In genomic region chr5:90338177-90339091, GRCm38 (mm10) we compare ENCODE assay signal across 11 mouse cellular contexts. TPM values are rescaled to one million over a fixed set of nuclear protein-coding genes. Genes with fewer than 3 reads are reported as not detected.
A peak's percentile ranks its signal among the peaks of the same experiment; 100 is the strongest.
DNase-seq lines count a peak whose midpoint lies in the region; ATAC-seq and TF ChIP-seq lines count a peak whose summit lies in the region.
"Had no signal": no experiment of that assay in that cellular context is flagged by ENCODE, and none has a peak within 500 bp of the region (broad histone marks: within the 10 kb centered on the region; RNA-seq: fewer than 3 reads in every experiment).

No protein-coding gene starts in this region.

- H3K4me2 ChIP-seq in heart, embryonic 13.5 days = peak overlapping the region; percentile 30; the same call in 1 of the 2 replicates
- H3K4me2 ChIP-seq in intestine, embryonic 16.5 days (ENCODE audit: low read depth, low read length) = no peak overlapping the region
- H3K4me2 ChIP-seq in midbrain, postnatal 0 days (ENCODE audit: low read depth, low read length, poor library complexity, severe bottlenecking) = peak overlapping the region; percentile 52

- H3K9me3 ChIP-seq in heart, embryonic 13.5 days = no peaks in the 10 kb centered on the region
- no peaks in the 10 kb centered on the region for H3K9me3 ChIP-seq in embryonic facial prominence, embryonic 10.5 days
- H3K9me3 ChIP-seq in intestine, embryonic 16.5 days (ENCODE audit: control insufficient read depth, low read length) = no peaks in the 10 kb centered on the region
- no peaks in the 10 kb centered on the region for H3K9me3 ChIP-seq in midbrain, postnatal 0 days (ENCODE audit: low read length)
- H3K9me3 ChIP-seq: embryonic facial prominence, embryonic 13.5 days; heart, embryonic 12.5 days had no signal

- H3K36me3 ChIP-seq in heart, embryonic 13.5 days = no peaks in the 10 kb centered on the region
- H3K36me3 ChIP-seq in embryonic facial prominence, embryonic 10.5 days (replicated peaks) = no peaks in the 10 kb centered on the region
- H3K36me3 ChIP-seq in intestine, embryonic 16.5 days (ENCODE audit: control insufficient read depth, insufficient read depth, low read length) = no peaks in the 10 kb centered on the region
- no peaks in the 10 kb centered on the region for H3K36me3 ChIP-seq in midbrain, postnatal 0 days (ENCODE audit: insufficient read depth, low read length)
- H3K36me3 ChIP-seq: embryonic facial prominence, embryonic 13.5 days; heart, embryonic 12.5 days had no signal

- H3K27ac ChIP-seq in heart, embryonic 13.5 days (replicated peaks) = no peak overlapping the region; the same call in 1 of the 2 replicates
- no peak overlapping the region for H3K27ac ChIP-seq in embryonic facial prominence, embryonic 10.5 days (replicated peaks)
- no peak overlapping the region for H3K27ac ChIP-seq in intestine, embryonic 16.5 days (ENCODE audit: low read length)
- H3K27ac ChIP-seq in midbrain, postnatal 0 days (ENCODE audit: low read depth, low read length) = peak overlapping the region; percentile 26; the same call in 1 of the 2 replicates

- H3K4me3 ChIP-seq in heart, embryonic 13.5 days = no peak overlapping the region
- peak overlapping the region; percentile 2; the same call in 1 of the 2 replicates for H3K4me3 ChIP-seq in embryonic facial prominence, embryonic 10.5 days
- no peak overlapping the region for H3K4me3 ChIP-seq in intestine, embryonic 16.5 days (ENCODE audit: low read length)
- H3K4me3 ChIP-seq in midbrain, postnatal 0 days (ENCODE audit: low read depth, low read length) = peak overlapping the region; percentile 52

- no peak for ATAC-seq in heart, embryonic 13.5 days (ENCODE audit: extremely low read depth, insufficient number of reproducible peaks, low FRiP score, low TSS enrichment)
- ATAC-seq in intestine, embryonic 16.5 days = peak; percentile 41
- peak; percentile 32; the same call in 1 of the 2 replicates for ATAC-seq in midbrain, postnatal 0 days (ENCODE audit: low FRiP score)

- no peak overlapping the region for H3K9ac ChIP-seq in heart, embryonic 13.5 days
- H3K9ac ChIP-seq in intestine, embryonic 16.5 days (ENCODE audit: low read depth, low read length) = no peak overlapping the region
- H3K9ac ChIP-seq in midbrain, postnatal 0 days (replicated peaks; ENCODE audit: low read length, poor library complexity, severe bottlenecking) = peak overlapping the region; percentile 44; the same call in 1 of the 2 replicates
- H3K9ac ChIP-seq: embryonic facial prominence, embryonic 13.5 days; heart, embryonic 12.5 days had no signal

- 82% methylated on average over 7 of the region's 7 CpGs for WGBS in heart, embryonic 13.5 days
- 74% methylated on average over 7 of the region's 7 CpGs for WGBS in embryonic facial prominence, embryonic 10.5 days
- WGBS in intestine, embryonic 16.5 days = 76% methylated on average over 7 of the region's 7 CpGs
- WGBS in midbrain, postnatal 0 days = 28% methylated on average over 7 of the region's 7 CpGs

- TF ChIP-seq CTCF in midbrain, postnatal 0 days (IDR thresholded peaks at IDR 0.05) = no peak

- intact Hi-C loops in heart, postnatal 10 days (cut with DNase I) = no loop called here

- H3K27me3 ChIP-seq in heart, embryonic 13.5 days (replicated peaks) = no peaks in the 10 kb centered on the region
- no peaks in the 10 kb centered on the region for H3K27me3 ChIP-seq in embryonic facial prominence, embryonic 10.5 days (replicated peaks; ENCODE audit: low read depth, poor library complexity, severe bottlenecking)
- no peaks in the 10 kb centered on the region for H3K27me3 ChIP-seq in intestine, embryonic 16.5 days (replicated peaks; ENCODE audit: control insufficient read depth, insufficient read depth, low read length)
- H3K27me3 ChIP-seq in midbrain, postnatal 0 days (ENCODE audit: insufficient read depth, low read length) = no peaks in the 10 kb centered on the region
- H3K27me3 ChIP-seq: embryonic facial prominence, embryonic 13.5 days; heart, embryonic 12.5 days had no signal

- DNase-seq in heart, postnatal 10 days = no peak
- peak; percentile 9 for DNase-seq in embryonic facial prominence, embryonic 10.5 days (ENCODE audit: low spot score)
- no peak for DNase-seq in midbrain, postnatal 0 days (ENCODE audit: low spot score)
- no peak for DNase-seq in heart, postnatal 4 days
- no peak for DNase-seq in gastrocnemius, postnatal 25 days
- DNase-seq in layer of hippocampus, postnatal 36 days = no peak
- DNase-seq: left cerebral cortex, postnatal 4 days had no signal

- peaks cover 27% of the 10 kb centered on the region for H3K4me1 ChIP-seq in heart, embryonic 13.5 days
- peaks cover 28% of the 10 kb centered on the region for H3K4me1 ChIP-seq in embryonic facial prominence, embryonic 10.5 days
- H3K4me1 ChIP-seq in intestine, embryonic 16.5 days (ENCODE audit: control insufficient read depth, insufficient read depth, low read length) = peaks cover 12% of the 10 kb centered on the region
- peaks cover 6% of the 10 kb centered on the region; the same call in 1 of the 2 replicates for H3K4me1 ChIP-seq in midbrain, postnatal 0 days (ENCODE audit: insufficient read depth, low read length)

RNA-seq across cellular contexts. Expression of gene Ankrd17, which starts 27.9 kb away (rescaled TPM):
- polyA plus RNA-seq in heart, embryonic 13.5 days (2015; fragmentation: Nextera tagmentation; extraction: Ambion mirVana) = 16.2 and 16.3 TPM in 2 replicates
- total RNA-seq in heart, postnatal 10 days (2021) = 10 to 100 TPM; 82.1 to 82.4 TPM
- 26.3 and 26.8 TPM in 2 replicates for polyA plus RNA-seq in embryonic facial prominence, embryonic 10.5 days (2016; fragmentation: Nextera tagmentation; extraction: Ambion mirVana)
- polyA plus RNA-seq in intestine, embryonic 16.5 days (2015; fragmentation: Nextera tagmentation; extraction: Ambion mirVana) = 16.1 and 17.8 TPM in 2 replicates
- 61.1 and 75.3 TPM in 2 replicates for total RNA-seq in midbrain, postnatal 0 days (2014; rRNA removed)
- polyA plus RNA-seq in midbrain, postnatal 0 days (2015; fragmentation: Nextera tagmentation; extraction: Ambion mirVana) = 20.6 and 23.6 TPM in 2 replicates
- total RNA-seq in heart, postnatal 4 days (2021) = 10 to 100 TPM; 85.7 to 88.5 TPM
- 10 to 100 TPM; 42.7 to 45.2 TPM for total RNA-seq in gastrocnemius, postnatal 25 days (2021)
- total RNA-seq in layer of hippocampus, postnatal 36 days (2021) = 100 to 1,000 TPM; 106 to 117 TPM

RNA-seq across cellular contexts. Expression of gene Gm9958, which starts 28.6 kb away (rescaled TPM):
- 3.4 and 3.6 TPM in 2 replicates for polyA plus RNA-seq in heart, embryonic 13.5 days (2015; fragmentation: Nextera tagmentation; extraction: Ambion mirVana)
- total RNA-seq in heart, postnatal 10 days (2021) = 1 to 10 TPM in 1 of 2 experiments, under 1 TPM in 1; 0.86 to 1.5 TPM
- polyA plus RNA-seq in embryonic facial prominence, embryonic 10.5 days (2016; fragmentation: Nextera tagmentation; extraction: Ambion mirVana) = 5.2 and 5.3 TPM in 2 replicates
- polyA plus RNA-seq in intestine, embryonic 16.5 days (2015; fragmentation: Nextera tagmentation; extraction: Ambion mirVana) = 5.2 and 6.3 TPM in 2 replicates
- total RNA-seq in midbrain, postnatal 0 days (2014; rRNA removed) = 1.1 TPM in 2 replicates
- polyA plus RNA-seq in midbrain, postnatal 0 days (2015; fragmentation: Nextera tagmentation; extraction: Ambion mirVana) = 1.0 and 1.1 TPM in 2 replicates
- total RNA-seq in heart, postnatal 4 days (2021) = 1 to 10 TPM in 1 of 2 experiments, under 1 TPM in 1; 0.81 to 1.8 TPM
- under 1 TPM; 0.64 to 0.70 TPM for total RNA-seq in gastrocnemius, postnatal 25 days (2021)
- total RNA-seq in layer of hippocampus, postnatal 36 days (2021) = 1 to 10 TPM; 2.1 to 2.6 TPM

Comparison
In these comparisons a context has a peak if more than half of its experiments do, and no peak if none do; other contexts are left out.
1. H3K4me3 ChIP-seq: peak in embryonic facial prominence, embryonic 10.5 days (single experiment) and midbrain, postnatal 0 days (single experiment); none in heart, embryonic 13.5 days (single experiment) and intestine, embryonic 16.5 days (single experiment).